Mouse (Mus musculus): Measurements from ENCODE around the gene Angptl7. TPM values are rescaled to one million over a fixed set of nuclear protein-coding genes. Genes with fewer than 3 reads are reported as not detected.

Angptl7 gene
- not detected for total RNA-seq (2023)

DNA sequence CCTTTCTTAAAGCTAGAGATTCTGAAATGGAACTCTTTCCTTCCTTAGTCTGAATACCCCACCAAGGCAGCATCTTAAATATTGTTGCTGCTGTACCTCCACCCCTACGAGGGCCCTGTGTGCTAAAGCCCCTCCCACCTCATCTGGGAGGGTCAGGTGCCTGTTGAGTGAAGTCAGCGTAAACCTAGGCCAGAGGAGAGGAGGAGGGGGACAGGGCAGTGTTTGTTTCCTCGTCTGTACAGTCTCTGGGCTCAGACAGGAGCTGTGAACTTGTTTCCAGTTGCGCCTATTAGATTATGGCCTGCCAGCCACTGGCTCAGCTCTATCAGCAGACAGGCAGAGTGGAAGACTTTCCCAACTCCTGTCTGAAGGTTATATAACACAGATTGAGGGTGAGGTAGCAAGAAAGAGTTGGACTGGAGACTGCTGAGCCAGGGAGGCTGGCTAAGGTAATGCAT is at the start of gene Angptl7:
TSS of gene Angptl7 (minus strand) at position 51 of the 458 bp plus-strand sequence.

GRCm38 (mm10) chr4:148448179-148448852 is 51.9 kb downstream of the Angptl7 start, which contains the start of gene Mtor:
Mtor (plus strand) TSS chr4:148448611.

Other genes starting within 250 kb of the Angptl7 start
- not detected for gene Disp3, start 212.5 kb downstream of the Angptl7 start, total RNA-seq (2023)
- 7.8 TPM for gene Ubiad1, start 55.7 kb downstream of the Angptl7 start, total RNA-seq (2023)
- 41.3 TPM for gene Mtor, start 51.8 kb downstream of the Angptl7 start, total RNA-seq (2023)
- 103 TPM for gene Exosc10, start 58.0 kb upstream of the Angptl7 start, total RNA-seq (2023)
- gene Srm, start 91.0 kb upstream of the Angptl7 start, total RNA-seq (2023): 38.1 TPM
- gene Masp2, start 102.1 kb upstream of the Angptl7 start, total RNA-seq (2023): 1.7 TPM
- 312 TPM for gene Tardbp, start 126.6 kb upstream of the Angptl7 start, total RNA-seq (2023)
- gene Gm572, start 142.9 kb upstream of the Angptl7 start, total RNA-seq (2023): not detected